ENCODE assay signal across 14 mouse cellular contexts in the genomic region with DNA sequence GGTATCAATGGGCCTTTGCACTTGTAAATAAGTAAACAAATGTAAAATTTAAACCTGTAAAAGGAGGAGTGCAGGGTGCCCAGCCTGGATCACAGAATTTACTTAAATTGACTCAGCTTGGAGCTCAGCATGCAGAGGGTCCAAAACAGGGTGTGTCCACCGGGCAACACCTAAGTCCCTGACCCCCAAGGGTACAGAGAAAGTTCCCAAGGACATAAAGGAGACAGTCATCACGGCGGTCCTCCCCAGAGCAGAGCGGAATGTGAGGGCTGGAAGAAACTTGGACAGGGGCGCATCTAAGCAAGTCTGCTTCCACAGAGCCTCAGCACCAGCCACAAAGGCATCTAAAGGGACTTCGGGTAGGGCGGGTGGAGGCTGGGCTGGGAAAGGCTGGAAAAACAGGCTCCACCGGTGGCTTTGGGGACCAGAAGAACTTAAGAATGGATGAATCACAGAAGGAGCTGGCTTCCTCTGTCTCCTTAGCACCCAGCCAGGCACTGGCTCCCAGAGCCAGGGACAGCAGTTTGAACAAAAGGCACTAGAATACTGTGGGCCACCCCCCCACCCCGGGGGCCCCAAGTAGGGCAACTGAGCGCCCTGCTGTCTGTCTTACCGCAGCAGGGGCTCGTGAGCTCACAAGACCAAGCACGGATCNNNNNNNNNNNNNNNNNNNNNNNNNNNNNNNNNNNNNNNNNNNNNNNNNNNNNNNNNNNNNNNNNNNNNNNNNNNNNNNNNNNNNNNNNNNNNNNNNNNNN. TPM values are rescaled to one million over a fixed set of nuclear protein-coding genes. Genes with fewer than 3 reads are reported as not detected.
DNase-seq lines count a peak whose midpoint lies in the region; ATAC-seq and TF ChIP-seq lines count a peak whose summit lies in the region.
"Had no signal": no experiment of that assay in that cellular context is flagged by ENCODE, and none has a peak within 500 bp of the region (broad histone marks: within the 10 kb centered on the region; RNA-seq: fewer than 3 reads in every experiment).

No protein-coding gene starts in this region.

- no peak overlapping the region for H3K4me3 ChIP-seq in heart, embryonic 13.5 days
- no peak overlapping the region for H3K4me3 ChIP-seq in lung, embryonic 15.5 days
- H3K4me3 ChIP-seq in stomach, postnatal 0 days (ENCODE audit: low read depth, low read length), result no peak overlapping the region
- H3K4me3 ChIP-seq: erythroblast, embryonic 14.5 days; midbrain, embryonic 12.5 days had no signal

- no peaks in the 10 kb centered on the region for H3K27me3 ChIP-seq in heart, embryonic 13.5 days (replicated peaks)
- H3K27me3 ChIP-seq in lung, embryonic 15.5 days, result no peaks in the 10 kb centered on the region
- H3K27me3 ChIP-seq in stomach, postnatal 0 days (ENCODE audit: control insufficient read depth, insufficient read depth, low read length), result no peaks in the 10 kb centered on the region
- H3K27me3 ChIP-seq: midbrain, embryonic 12.5 days had no signal

- peak overlapping the region; percentile 68 for H3K9ac ChIP-seq in heart, embryonic 13.5 days
- no peak overlapping the region for H3K9ac ChIP-seq in lung, embryonic 15.5 days
- no peak overlapping the region for H3K9ac ChIP-seq in stomach, postnatal 0 days (ENCODE audit: low read length)
- H3K9ac ChIP-seq: midbrain, embryonic 12.5 days had no signal

- H3K4me1 ChIP-seq in heart, embryonic 13.5 days, result peaks cover 62% of the 10 kb centered on the region
- peaks cover 53% of the 10 kb centered on the region for H3K4me1 ChIP-seq in lung, embryonic 15.5 days
- peaks cover 10% of the 10 kb centered on the region; the same call in 1 of the 2 replicates for H3K4me1 ChIP-seq in stomach, postnatal 0 days (replicated peaks; ENCODE audit: control insufficient read depth, insufficient read depth)

- peak overlapping the region; percentile 63 for H3K27ac ChIP-seq in heart, embryonic 13.5 days (replicated peaks)
- peak overlapping the region; percentile 82 for H3K27ac ChIP-seq in lung, embryonic 15.5 days
- H3K27ac ChIP-seq in stomach, postnatal 0 days (replicated peaks), result peak overlapping the region; percentile 86
- H3K27ac ChIP-seq: midbrain, embryonic 12.5 days had no signal

- no peaks in the 10 kb centered on the region for H3K9me3 ChIP-seq in heart, embryonic 13.5 days
- no peaks in the 10 kb centered on the region for H3K9me3 ChIP-seq in lung, embryonic 15.5 days
- H3K9me3 ChIP-seq in stomach, postnatal 0 days (ENCODE audit: control insufficient read depth, low read length), result no peaks in the 10 kb centered on the region
- H3K9me3 ChIP-seq: midbrain, embryonic 12.5 days had no signal

- H3K36me3 ChIP-seq in heart, embryonic 13.5 days, result no peaks in the 10 kb centered on the region
- no peaks in the 10 kb centered on the region for H3K36me3 ChIP-seq in lung, embryonic 15.5 days
- H3K36me3 ChIP-seq in stomach, postnatal 0 days (ENCODE audit: control insufficient read depth, insufficient read depth, low read length), result no peaks in the 10 kb centered on the region; the same call in 1 of the 2 replicates
- H3K36me3 ChIP-seq: midbrain, embryonic 12.5 days had no signal

- no peak for TF ChIP-seq CTCF in stomach, postnatal 0 days (IDR thresholded peaks at IDR 0.05; ENCODE audit: low read depth)

- 29% methylated on average over 13 of the region's 13 CpGs for WGBS in heart, embryonic 13.5 days
- WGBS in lung, embryonic 15.5 days, result 33% methylated on average over 13 of the region's 13 CpGs
- 35% methylated on average over 13 of the region's 13 CpGs for whole genome bisulfite sequencing in stomach, postnatal 0 days

- ATAC-seq in heart, embryonic 13.5 days (ENCODE audit: extremely low read depth, insufficient number of reproducible peaks, low FRiP score, low TSS enrichment), result no peak
- no peak for ATAC-seq in lung, embryonic 15.5 days (ENCODE audit: borderline replicate concordance, extremely low read depth, low FRiP score, low TSS enrichment)
- peak; percentile 40; the same call in 1 of the 2 replicates for ATAC-seq in stomach, postnatal 0 days (ENCODE audit: low FRiP score, low TSS enrichment)
- ATAC-seq: CD4-positive, CD25-positive, alpha-beta regulatory T cell, adult 4 months had no signal

- intact Hi-C loops in heart, postnatal 25 days (cut with DNase I), result no loop called here

- peak; percentile 71 for TF ChIP-seq EP300 in stomach, postnatal 0 days (optimal IDR thresholded peaks at IDR 0.05)

- H3K4me2 ChIP-seq in heart, embryonic 13.5 days, result peak overlapping the region; percentile 37
- H3K4me2 ChIP-seq in lung, embryonic 15.5 days, result peak overlapping the region; percentile 15; the same call in 1 of the 2 replicates
- H3K4me2 ChIP-seq in stomach, postnatal 0 days (replicated peaks; ENCODE audit: low read depth), result no peak overlapping the region; the same call in 1 of the 2 replicates
- H3K4me2 ChIP-seq: midbrain, embryonic 12.5 days had no signal

- DNase-seq in heart, postnatal 25 days (ENCODE audit: low spot score), result no peak
- DNase-seq in lung, postnatal 25 days (ENCODE audit: low spot score), result no peak
- peak; percentile 52 for DNase-seq in kidney, postnatal 14 days
- DNase-seq in stomach, postnatal 0 days (ENCODE audit: low spot score), result peak; percentile 79
- no peak for DNase-seq in gastrocnemius, adult 18-20 months (ENCODE audit: low spot score)
- no peak for DNase-seq in testis, postnatal 10 days (ENCODE audit: low spot score)
- DNase-seq: cerebellum, adult 11 months; heart, postnatal 10 days; thymus, adult 18-20 months had no signal

RNA-seq across cellular contexts. Expression of gene Kazn, which starts 10.2 kb away (rescaled TPM):
- 5.2 and 5.8 TPM in 2 replicates for polyA plus RNA-seq in heart, embryonic 13.5 days (2015; fragmentation: Nextera tagmentation; extraction: Ambion mirVana)
- 1 to 10 TPM; 3.4 to 4.3 TPM for total RNA-seq in heart, postnatal 25 days (2021)
- 13.3 and 13.6 TPM in 2 replicates for polyA plus RNA-seq in lung, embryonic 15.5 days (2015; fragmentation: Nextera tagmentation; extraction: Ambion mirVana)
- 11.4 and 13.6 TPM in 2 replicates for polyA plus RNA-seq in stomach, postnatal 0 days (2015; fragmentation: Nextera tagmentation; extraction: Ambion mirVana)
- 1 to 10 TPM; 1.6 to 2.5 TPM for total RNA-seq in gastrocnemius, adult 18-20 months (2021)
- polyA plus RNA-seq: CD4-positive, CD25-positive, alpha-beta regulatory T cell, adult 4 months had no signal

Comparison
In these comparisons a context has a peak if more than half of its experiments do, and no peak if none do; other contexts are left out.
1. DNase-seq: peak in kidney, postnatal 14 days (single experiment) and stomach, postnatal 0 days (single experiment); none in heart, postnatal 25 days (single experiment), lung, postnatal 25 days (single experiment), gastrocnemius, adult 18-20 months (single experiment) and testis, postnatal 10 days (single experiment).
2. Peak in every context shown above with its lines, with median percentiles within 50 percentile points of each other: H3K27ac ChIP-seq.